ENCODE assay signal across 11 mouse cellular contexts in genomic region chr14:26042611-26043010, GRCm38 (mm10). TPM values are rescaled to one million over a fixed set of nuclear protein-coding genes. Genes with fewer than 3 reads are reported as not detected.
DNase-seq lines count a peak whose midpoint lies in the region; ATAC-seq and TF ChIP-seq lines count a peak whose summit lies in the region.
"Not testable (repeated sequence)": the region's sequence is repeated elsewhere in the genome, so short reads cannot be mapped to it uniquely, and the experiment has no call there.
"Had no signal": no experiment of that assay in that cellular context is flagged by ENCODE, and none has a peak within 500 bp of the region (broad histone marks: within the 10 kb centered on the region; RNA-seq: fewer than 3 reads in every experiment).

TSS of gene Gm9780 (minus strand) at chr14:26042711.

- H3K4me3 ChIP-seq in embryonic facial prominence, embryonic 15.5 days (replicated peaks); intestine, postnatal 0 days (ENCODE audit: low read depth, low read length); lung, embryonic 15.5 days; stomach, embryonic 16.5 days (replicated peaks; ENCODE audit: low read length): not testable (repeated sequence)

- H3K27me3 ChIP-seq in embryonic facial prominence, embryonic 15.5 days; intestine, postnatal 0 days (replicated peaks; ENCODE audit: control insufficient read depth, insufficient read depth, low read length); lung, embryonic 15.5 days; stomach, embryonic 16.5 days (ENCODE audit: control insufficient read depth, insufficient read depth, low read length): not testable (repeated sequence)

- not testable (repeated sequence) for DNase-seq in adrenal gland, adult 8-10 months; heart, adult 8-10 months (ENCODE audit: low spot score); heart, postnatal 36 days; layer of hippocampus, postnatal 10 days (ENCODE audit: low spot score in 2 of 2)

- H3K36me3 ChIP-seq in embryonic facial prominence, embryonic 15.5 days; intestine, postnatal 0 days (ENCODE audit: control insufficient read depth, insufficient read depth); lung, embryonic 15.5 days; stomach, embryonic 16.5 days (ENCODE audit: control insufficient read depth, insufficient read depth, low read length): not testable (repeated sequence)

- not testable (repeated sequence) for H3K4me1 ChIP-seq in embryonic facial prominence, embryonic 15.5 days; intestine, postnatal 0 days (replicated peaks; ENCODE audit: control insufficient read depth, insufficient read depth, low read length); lung, embryonic 15.5 days; stomach, embryonic 16.5 days (ENCODE audit: control insufficient read depth, insufficient read depth, low read length)

- H3K4me2 ChIP-seq in embryonic facial prominence, embryonic 15.5 days (replicated peaks); intestine, postnatal 0 days (replicated peaks; ENCODE audit: low read depth); lung, embryonic 15.5 days; stomach, embryonic 16.5 days (ENCODE audit: low read depth, low read length): not testable (repeated sequence)

- H3K9me3 ChIP-seq in embryonic facial prominence, embryonic 15.5 days (replicated peaks); intestine, postnatal 0 days (ENCODE audit: control insufficient read depth); lung, embryonic 15.5 days; stomach, embryonic 16.5 days (replicated peaks; ENCODE audit: control insufficient read depth, low read length): not testable (repeated sequence)

- WGBS in embryonic facial prominence, embryonic 15.5 days = no CpG with 5 or more reads among the region's 26 CpGs
- WGBS in intestine, postnatal 0 days = no CpG with 5 or more reads among the region's 26 CpGs
- WGBS in lung, embryonic 15.5 days = no CpG with 5 or more reads among the region's 26 CpGs
- no CpG with 5 or more reads among the region's 26 CpGs for WGBS in stomach, embryonic 16.5 days

- intact Hi-C loops in heart, postnatal 36 days (cut with DNase I) = not testable (repeated sequence)

- not testable (repeated sequence) for H3K27ac ChIP-seq in embryonic facial prominence, embryonic 15.5 days (replicated peaks); intestine, postnatal 0 days (ENCODE audit: low read depth, low read length); lung, embryonic 15.5 days; stomach, embryonic 16.5 days (ENCODE audit: low read length)

- TF ChIP-seq CTCF in intestine, postnatal 0 days (IDR thresholded peaks at IDR 0.05; ENCODE audit: low read depth) = not testable (repeated sequence)

- not testable (repeated sequence) for H3K9ac ChIP-seq in embryonic facial prominence, embryonic 15.5 days; intestine, postnatal 0 days (ENCODE audit: low read depth, low read length); lung, embryonic 15.5 days; stomach, embryonic 16.5 days (ENCODE audit: low read length)

- ATAC-seq in embryonic facial prominence, embryonic 15.5 days (ENCODE audit: insufficient number of reproducible peaks, low FRiP score, low TSS enrichment, low read depth); intestine, postnatal 0 days; lung, embryonic 15.5 days (ENCODE audit: borderline replicate concordance, extremely low read depth, low FRiP score, low TSS enrichment); stomach, embryonic 16.5 days (ENCODE audit: insufficient read depth, low FRiP score): not testable (repeated sequence)

RNA-seq across cellular contexts. Expression of gene Gm9780, which starts in this region (rescaled TPM):
- total RNA-seq in adrenal gland, adult 8-10 months (2022) = 10 to 100 TPM in 3 of 4 experiments, 1 to 10 TPM in 1; 7.3 to 20.4 (median 17.7) TPM
- 24.1 and 28.7 TPM in 2 replicates for polyA plus RNA-seq in embryonic facial prominence, embryonic 15.5 days (2015; fragmentation: Nextera tagmentation; extraction: Ambion mirVana)
- 10 to 100 TPM; 14.5 to 21.1 (median 17.6) TPM for total RNA-seq in heart, adult 8-10 months (2022)
- 10 to 100 TPM; 17.7 to 21.2 TPM for total RNA-seq in heart, postnatal 36 days (2021)
- polyA plus RNA-seq in intestine, postnatal 0 days (2015; fragmentation: Nextera tagmentation; extraction: Ambion mirVana) = 25.3 and 26.1 TPM in 2 replicates
- total RNA-seq in layer of hippocampus, postnatal 10 days (2021) = 10 to 100 TPM; 17.5 to 18.8 TPM
- 60.0 and 62.6 TPM in 2 replicates for polyA plus RNA-seq in lung, embryonic 15.5 days (2015; fragmentation: Nextera tagmentation; extraction: Ambion mirVana)
- 55.8 and 60.4 TPM in 2 replicates for polyA plus RNA-seq in stomach, embryonic 16.5 days (2015; fragmentation: Nextera tagmentation; extraction: Ambion mirVana)
- polyA plus RNA-seq: CD4-positive, CD25-positive, alpha-beta regulatory T cell, adult 4 months; inflammation-experienced regulatory T-cells, adult 6 months; Patski had no signal
